Mouse (Mus musculus): ENCODE data around the gene Zbtb3. TPM values are rescaled to one million over a fixed set of nuclear protein-coding genes. Genes with fewer than 3 reads are reported as not detected.

Zbtb3 gene
- total and polyA plus RNA-seq, 2 experiments from 2014 or later = 5.0 to 7.0 TPM

- H3K4me1 ChIP-seq (ENCODE audit: insufficient read depth) = peaks cover 32% of the 10 kb centered on the region
- H3K9me3 ChIP-seq (ENCODE audit: low read length) = no peaks in the 10 kb centered on the region
- peak within 1 kb of the TSS; percentile 97 for H3K4me3 ChIP-seq (ENCODE audit: low read depth, low read length)
- peak within 1 kb of the TSS; percentile 100 for H3K27ac ChIP-seq (ENCODE audit: low read depth, low read length)
- H3K27me3 ChIP-seq (ENCODE audit: insufficient read depth, low read length) = no peaks in the 10 kb centered on the region
- under 1% methylated on average over 33 of the region's 33 CpGs for WGBS
- DNase-seq (peak; percentile 99), ATAC-seq (peak; percentile 92)
- peak within 1 kb of the TSS; percentile 96 for H3K9ac ChIP-seq
- peak within 1 kb of the TSS; percentile 88 for H3K4me2 ChIP-seq (ENCODE audit: low read depth)
- no peak for TF ChIP-seq CTCF (IDR thresholded peaks at IDR 0.05; ENCODE audit: low read depth)
- peaks cover 11% of the 10 kb centered on the region for H3K36me3 ChIP-seq (ENCODE audit: insufficient read depth)
These were observed 16.6 kb downstream of the Zbtb3 start, which contains the start of gene Ttc9c for GRCm38 (mm10) chr19:8818801-8819595. Gene Ttc9c (minus strand): TSS chr19:8819333.

GRCm38 (mm10) chr19:8819596-8820423, 17.5 kb downstream of the Zbtb3 start, which contains the start of gene Hnrnpul2:
Gene Hnrnpul2 (plus strand): TSS chr19:8820010.
- H3K9me3 ChIP-seq (ENCODE audit: low read length) = no peaks in the 10 kb centered on the region
- peaks cover 17% of the 10 kb centered on the region for H3K36me3 ChIP-seq (ENCODE audit: insufficient read depth)
- H3K27me3 ChIP-seq (ENCODE audit: insufficient read depth, low read length) = no peaks in the 10 kb centered on the region
- peak within 1 kb of the TSS; percentile 100 for H3K27ac ChIP-seq (ENCODE audit: low read depth, low read length)
- H3K4me3 ChIP-seq (ENCODE audit: low read depth, low read length) = peak within 1 kb of the TSS; percentile 97
- peak within 1 kb of the TSS; percentile 96 for H3K9ac ChIP-seq
- peaks cover 32% of the 10 kb centered on the region for H3K4me1 ChIP-seq (ENCODE audit: insufficient read depth)
- TF ChIP-seq CTCF (IDR thresholded peaks at IDR 0.05; ENCODE audit: low read depth) = 0 out of 2 replicates have a peak, but pooled peaks have one; percentile 1
- DNase-seq = peak; percentile 100
- peak within 1 kb of the TSS; percentile 88 for H3K4me2 ChIP-seq (ENCODE audit: low read depth)
- ATAC-seq = peak; percentile 93
- WGBS = 2% methylated on average over 74 of the region's 83 CpGs

GRCm38 (mm10) chr19:8820424-8820956, 18.1 kb downstream of the Zbtb3 start:
- H3K4me2 ChIP-seq (ENCODE audit: low read depth) = peak overlapping the region; percentile 88
- peaks cover 21% of the 10 kb centered on the region for H3K36me3 ChIP-seq (ENCODE audit: insufficient read depth)
- no peaks in the 10 kb centered on the region for H3K27me3 ChIP-seq (ENCODE audit: insufficient read depth, low read length)
- H3K4me3 ChIP-seq (ENCODE audit: low read depth, low read length) = peak overlapping the region; percentile 97
- ATAC-seq = no peak
- H3K4me1 ChIP-seq (ENCODE audit: insufficient read depth) = peaks cover 32% of the 10 kb centered on the region
- DNase-seq = no peak
- WGBS = under 1% methylated on average over 47 of the region's 48 CpGs
- peak overlapping the region; percentile 96 for H3K9ac ChIP-seq
- no peaks in the 10 kb centered on the region for H3K9me3 ChIP-seq (ENCODE audit: low read length)
- peak overlapping the region; percentile 100 for H3K27ac ChIP-seq (ENCODE audit: low read depth, low read length)
- TF ChIP-seq CTCF (IDR thresholded peaks at IDR 0.05; ENCODE audit: low read depth) = no peak

GRCm38 (mm10) chr19:8821146-8821545, 18.8 kb downstream of the Zbtb3 start:
- Histone ChIP-seq H3K9me3 (ENCODE audit: low read length) (no peaks in the 10 kb centered on the region), H3K4me1 (ENCODE audit: insufficient read depth) (peaks cover 32% of the 10 kb centered on the region), H3K27me3 (ENCODE audit: insufficient read depth, low read length) (no peaks in the 10 kb centered on the region), H3K4me2 (ENCODE audit: low read depth) (peak overlapping the region; percentile 88), H3K27ac (ENCODE audit: low read depth, low read length) (no peak overlapping the region), H3K9ac (peak overlapping the region; percentile 96), H3K36me3 (ENCODE audit: insufficient read depth) (peaks cover 26% of the 10 kb centered on the region), H3K4me3 (ENCODE audit: low read depth, low read length) (peak overlapping the region; percentile 97)
- ATAC-seq (no peak), DNase-seq (no peak)
- no peak for TF ChIP-seq CTCF (IDR thresholded peaks at IDR 0.05; ENCODE audit: low read depth)
- WGBS = under 1% methylated on average over 7 of the region's 7 CpGs

- no peak for ATAC-seq
- DNase-seq = no peak
- WGBS = 71% methylated on average over 8 of the region's 8 CpGs
These were observed 20.3 kb downstream of the Zbtb3 start for GRCm38 (mm10) chr19:8822696-8823095.

GRCm38 (mm10) chr19:8829660-8830059, 27.3 kb downstream of the Zbtb3 start, which contains the start of gene AC129217.1:
Gene AC129217.1 (plus strand): TSS chr19:8829773.
- WGBS = 85% methylated on average over 8 of the region's 8 CpGs
- H3K27me3 ChIP-seq (ENCODE audit: insufficient read depth, low read length) = no peaks in the 10 kb centered on the region

More at GRCm38 (mm10) chr19:8822696-8823095, 20.3 kb downstream of the Zbtb3 start:
- Histone ChIP-seq H3K4me1 (ENCODE audit: insufficient read depth) (peaks cover 20% of the 10 kb centered on the region), H3K4me3 (ENCODE audit: low read depth, low read length) (peak overlapping the region; percentile 97), H3K9me3 (ENCODE audit: low read length) (no peaks in the 10 kb centered on the region), H3K36me3 (ENCODE audit: insufficient read depth) (peaks cover 40% of the 10 kb centered on the region), H3K27me3 (ENCODE audit: insufficient read depth, low read length) (no peaks in the 10 kb centered on the region), H3K27ac (ENCODE audit: low read depth, low read length) (no peak overlapping the region), H3K9ac (peak overlapping the region; percentile 28), H3K4me2 (ENCODE audit: low read depth) (peak overlapping the region; percentile 88)
- no peak for TF ChIP-seq CTCF (IDR thresholded peaks at IDR 0.05; ENCODE audit: low read depth)

More at GRCm38 (mm10) chr19:8829660-8830059, 27.3 kb downstream of the Zbtb3 start, which contains the start of gene AC129217.1:
- no peak within 1 kb of the TSS for H3K4me2 ChIP-seq (ENCODE audit: low read depth)
- H3K36me3 ChIP-seq (ENCODE audit: insufficient read depth) = peaks cover 89% of the 10 kb centered on the region
- no peak for TF ChIP-seq CTCF (IDR thresholded peaks at IDR 0.05; ENCODE audit: low read depth)
- DNase-seq (no peak), ATAC-seq (no peak)
- no peaks in the 10 kb centered on the region for H3K9me3 ChIP-seq (ENCODE audit: low read length)
- H3K9ac ChIP-seq = no peak within 1 kb of the TSS
- H3K4me3 ChIP-seq (ENCODE audit: low read depth, low read length) = no peak within 1 kb of the TSS
- no peaks in the 10 kb centered on the region for H3K4me1 ChIP-seq (ENCODE audit: insufficient read depth)
- H3K27ac ChIP-seq (ENCODE audit: low read depth, low read length) = no peak within 1 kb of the TSS
